Mouse (Mus musculus): ENCODE measurements around the gene Cyth2.

- TF ChIP-seq CTCF (conservative IDR thresholded peaks at IDR 0.05 in 1 of 2, IDR thresholded peaks at IDR 0.05 in 1 of 2; ENCODE audit: low read depth in 2 of 2, low read length in 2 of 2) (no peak), POLR2A (IDR thresholded peaks at IDR 0.05; ENCODE audit: low read depth, low read length) (no peak), PAX5 (IDR thresholded peaks at IDR 0.05; ENCODE audit: low read length) (no peak), EP300 (IDR thresholded peaks at IDR 0.05; ENCODE audit: low read length) (no peak)
Observed at GRCm38 (mm10) chr7:45850661-45851060, 36.3 kb upstream of the Cyth2 start.

Data from CH12.LX (cell line).